Mouse (Mus musculus): ENCODE results near the gene Rfc5.

The Rfc5 gene

GRCm38 (mm10) chr5:117383198-117383597 is 5.6 kb downstream of the Rfc5 start:
- TF ChIP-seq GATA4 (IDR thresholded peaks at IDR 0.05; ENCODE audit: insufficient replicate concordance, low read length), result no peak

- TF ChIP-seq GATA4 (IDR thresholded peaks at IDR 0.05; ENCODE audit: insufficient replicate concordance, low read length), result no peak
Observed at GRCm38 (mm10) chr5:117381785-117382184, 7.1 kb downstream of the Rfc5 start.

- no peak for TF ChIP-seq GATA4 (IDR thresholded peaks at IDR 0.05; ENCODE audit: insufficient replicate concordance, low read length)
Observed at GRCm38 (mm10) chr5:117380199-117380598, 8.6 kb downstream of the Rfc5 start.

GRCm38 (mm10) chr5:117376331-117376761 is 12.5 kb downstream of the Rfc5 start:
- TF ChIP-seq GATA4 (IDR thresholded peaks at IDR 0.05; ENCODE audit: insufficient replicate concordance, low read length), result no peak

- TF ChIP-seq GATA4 (IDR thresholded peaks at IDR 0.05; ENCODE audit: insufficient replicate concordance, low read length), result no peak
Observed at GRCm38 (mm10) chr5:117374372-117375049, 14.3 kb downstream of the Rfc5 start.

GRCm38 (mm10) chr5:117373418-117373817 is 15.4 kb downstream of the Rfc5 start:
- no peak for TF ChIP-seq GATA4 (IDR thresholded peaks at IDR 0.05; ENCODE audit: insufficient replicate concordance, low read length)

- TF ChIP-seq GATA4 (IDR thresholded peaks at IDR 0.05; ENCODE audit: insufficient replicate concordance, low read length), result no peak
Observed at GRCm38 (mm10) chr5:117370592-117370991, 18.3 kb downstream of the Rfc5 start.

GRCm38 (mm10) chr5:117367206-117367605 is 21.6 kb downstream of the Rfc5 start:
- no peak for TF ChIP-seq GATA4 (IDR thresholded peaks at IDR 0.05; ENCODE audit: insufficient replicate concordance, low read length)

GRCm38 (mm10) chr5:117365904-117366561 is 22.8 kb downstream of the Rfc5 start:
- 0 out of 2 replicates have a peak, but pooled peaks have one; percentile 54 for TF ChIP-seq GATA4 (IDR thresholded peaks at IDR 0.05; ENCODE audit: insufficient replicate concordance, low read length)

GRCm38 (mm10) chr5:117364821-117365220 is 24.0 kb downstream of the Rfc5 start:
- no peak for TF ChIP-seq GATA4 (IDR thresholded peaks at IDR 0.05; ENCODE audit: insufficient replicate concordance, low read length)

GRCm38 (mm10) chr5:117363066-117363782 is 25.6 kb downstream of the Rfc5 start:
- no peak for TF ChIP-seq GATA4 (IDR thresholded peaks at IDR 0.05; ENCODE audit: insufficient replicate concordance, low read length)

- TF ChIP-seq GATA4 (IDR thresholded peaks at IDR 0.05; ENCODE audit: insufficient replicate concordance, low read length), result no peak
Observed at GRCm38 (mm10) chr5:117361590-117361989, 27.3 kb downstream of the Rfc5 start.

- peak; percentile 42; the same call in 1 of the 2 replicates for TF ChIP-seq GATA4 (IDR thresholded peaks at IDR 0.05; ENCODE audit: insufficient replicate concordance, low read length)
Observed at GRCm38 (mm10) chr5:117360631-117361541, 28.0 kb downstream of the Rfc5 start.

GRCm38 (mm10) chr5:117360228-117360515 is 28.7 kb downstream of the Rfc5 start:
- TF ChIP-seq GATA4 (IDR thresholded peaks at IDR 0.05; ENCODE audit: insufficient replicate concordance, low read length), result no peak
